Mouse (Mus musculus): ENCODE measurements around the gene Mrpl12. TPM values are rescaled to one million over a fixed set of nuclear protein-coding genes. Genes with fewer than 3 reads are reported as not detected.

The Mrpl12 gene
- total and polyA plus RNA-seq, 3 experiments, result 60.3 to 363 (median 267) TPM

DNA sequence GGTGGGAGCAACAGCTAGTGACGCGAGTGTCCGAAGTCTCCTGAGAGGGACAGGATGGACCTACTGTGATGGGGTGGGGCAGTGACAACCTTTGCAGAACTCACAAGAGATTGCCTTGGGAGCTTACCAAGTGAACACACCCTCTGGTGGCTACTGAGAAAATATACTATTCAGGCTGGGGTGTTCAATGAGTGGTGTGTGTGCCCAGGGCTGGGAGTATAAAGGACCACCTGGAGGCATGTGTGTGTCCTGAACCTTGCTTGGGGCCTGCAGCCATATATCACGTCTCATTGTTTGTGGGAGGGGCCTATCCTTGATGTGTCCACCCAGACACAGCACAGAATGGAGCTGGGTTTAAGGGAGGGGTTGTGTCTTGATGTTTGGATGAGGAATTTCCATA lies 4.1 kb downstream of the Mrpl12 start:
- Histone ChIP-seq H3K4me3 (replicated peaks in 1 of 3; ENCODE audit: low read depth in 2 of 3, low read length in 2 of 3, poor library complexity in 1 of 3) (no peak overlapping the region), H3K9me3 (replicated peaks; ENCODE audit: low read length) (no peaks in the 10 kb centered on the region), H3K4me2 (ENCODE audit: insufficient read depth, low read depth, poor library complexity, severe bottlenecking) (no peak overlapping the region), H3K79me2 (replicated peaks; ENCODE audit: control insufficient read depth, extremely low read depth, insufficient read depth, poor library complexity, severe bottlenecking) (peaks cover 29% of the 10 kb centered on the region), H3K36me3 (replicated peaks in 1 of 2; ENCODE audit: control insufficient read depth in 1 of 2, insufficient read depth in 1 of 2, low read length in 1 of 2) (peaks cover 39 to 59% of the 10 kb centered on the region in 2 experiments), H3K27me3 (replicated peaks) (no peaks in the 10 kb centered on the region), H3K4me1 (ENCODE audit: control insufficient read depth in 1 of 2, insufficient read depth in 2 of 2) (peaks cover 21 to 52% of the 10 kb centered on the region in 2 experiments), H3K9ac (ENCODE audit: insufficient read depth, low read depth) (no peak overlapping the region), H3K27ac (ENCODE audit: insufficient read depth, low read depth) (no peak overlapping the region)
- in situ Hi-C loops (cut with MboI; ENCODE audit: low pct_ligation_motif_present, low pct_unique_long_range_greater_than_20kb, low sequenced_read_pairs), result loop anchor here (5.0 kb wide), 1 partner anchor 74 kb away; no protein-coding TSS in a partner anchor
- DNase-seq (ENCODE audit: extremely low read depth), result no peak
- dilution Hi-C loops (cut with MboI; ENCODE audit: extremely low pct_ligation_motif_present, extremely low pct_unique_long_range_greater_than_20kb, low sequenced_read_pairs), result no loop called here
- no peak for TF ChIP-seq NELFE (IDR thresholded peaks at IDR 0.05; ENCODE audit: low read depth, low read length)
- TF ChIP-seq CTCF (conservative IDR thresholded peaks at IDR 0.05 in 1 of 2, IDR thresholded peaks at IDR 0.05 in 1 of 2; ENCODE audit: low read depth in 2 of 2, low read length in 2 of 2), result peak in 1 of 2 experiments; percentile 41; a peak in 2 of 4 replicates

DNA sequence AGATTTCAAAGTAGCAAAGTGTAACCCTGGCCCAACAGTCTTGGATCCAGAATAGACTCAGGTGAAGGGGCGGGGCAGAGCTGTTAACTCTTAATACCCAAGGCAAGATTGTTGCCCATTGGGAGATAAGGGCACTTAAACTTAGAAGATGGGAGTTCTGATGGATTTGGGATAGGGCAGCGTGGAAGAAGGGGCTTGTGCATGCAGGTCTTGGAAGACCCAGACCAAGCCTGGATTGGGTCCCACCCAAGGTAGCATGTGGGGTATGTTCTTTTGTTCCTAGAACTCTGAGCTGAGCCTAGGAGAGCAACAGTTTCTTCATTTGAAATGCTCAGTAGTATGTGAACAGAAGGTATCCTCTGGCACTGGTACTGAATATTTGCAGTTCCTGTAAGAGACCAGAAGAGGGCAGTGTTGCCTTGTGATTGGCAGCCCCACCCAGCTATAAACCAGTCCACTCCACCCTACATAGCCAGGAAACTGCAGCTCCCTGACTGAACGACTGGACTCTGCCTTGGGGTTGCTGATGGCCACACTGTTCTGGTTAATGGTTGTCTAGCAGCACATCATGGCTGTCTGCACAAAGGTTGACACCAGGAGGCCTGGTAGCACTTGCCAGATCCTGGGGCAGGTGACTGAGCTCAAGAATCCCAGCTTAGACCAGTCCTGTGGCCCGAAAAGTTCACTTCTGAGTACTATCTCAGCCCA lies 4.8 kb downstream of the Mrpl12 start:
- Histone ChIP-seq H3K36me3 (replicated peaks in 1 of 2; ENCODE audit: control insufficient read depth in 1 of 2, insufficient read depth in 1 of 2, low read length in 1 of 2) (peaks cover 37 to 63% of the 10 kb centered on the region in 2 experiments), H3K4me2 (ENCODE audit: insufficient read depth, low read depth, poor library complexity, severe bottlenecking) (no peak overlapping the region), H3K4me1 (ENCODE audit: control insufficient read depth in 1 of 2, insufficient read depth in 2 of 2) (peaks cover 21 to 54% of the 10 kb centered on the region in 2 experiments), H3K79me2 (replicated peaks; ENCODE audit: control insufficient read depth, extremely low read depth, insufficient read depth, poor library complexity, severe bottlenecking) (peaks cover 29% of the 10 kb centered on the region), H3K27ac (ENCODE audit: insufficient read depth, low read depth) (no peak overlapping the region), H3K9me3 (replicated peaks; ENCODE audit: low read length) (no peaks in the 10 kb centered on the region), H3K4me3 (replicated peaks in 1 of 3; ENCODE audit: low read depth in 2 of 3, low read length in 2 of 3, poor library complexity in 1 of 3) (no peak overlapping the region), H3K27me3 (replicated peaks) (no peaks in the 10 kb centered on the region), H3K9ac (ENCODE audit: insufficient read depth, low read depth) (no peak overlapping the region)
- TF ChIP-seq POLR2AphosphoS2 (IDR thresholded peaks at IDR 0.05; ENCODE audit: low read depth, low read length) (no peak), ZMIZ1 (IDR thresholded peaks at IDR 0.05; ENCODE audit: low read depth, low read length) (peak; percentile 8; the same call in 1 of the 2 replicates), CTCF (conservative IDR thresholded peaks at IDR 0.05 in 1 of 2, IDR thresholded peaks at IDR 0.05 in 1 of 2; ENCODE audit: low read depth in 2 of 2, low read length in 2 of 2) (peak; percentile 94 to 99), EP300 (IDR thresholded peaks at IDR 0.05; ENCODE audit: low read length) (no peak), KAT2A (IDR thresholded peaks at IDR 0.05; ENCODE audit: insufficient replicate concordance, low read length) (no peak), JUND (conservative IDR thresholded peaks at IDR 0.05; ENCODE audit: low read depth, low read length) (no peak; the same call in 1 of the 2 replicates), BHLHE40 (IDR thresholded peaks at IDR 0.05; ENCODE audit: low read depth, low read length) (0 out of 2 replicates have a peak, but pooled peaks have one; percentile 11), SMC3 (IDR thresholded peaks at IDR 0.05; ENCODE audit: low read depth, low read length) (peak; percentile 67), UBTF (IDR thresholded peaks at IDR 0.05; ENCODE audit: low read depth, low read length) (no peak), ZKSCAN1 (IDR thresholded peaks at IDR 0.05; ENCODE audit: borderline replicate concordance, low read depth, low read length) (no peak), PAX5 (IDR thresholded peaks at IDR 0.05; ENCODE audit: low read length) (no peak), IRF4 (IDR thresholded peaks at IDR 0.05; ENCODE audit: low read depth, low read length) (peak; percentile 49; the same call in 1 of the 2 replicates), HCFC1 (IDR thresholded peaks at IDR 0.05; ENCODE audit: low read depth, low read length) (0 out of 2 replicates have a peak, but pooled peaks have one; percentile 31), RCOR1 (conservative IDR thresholded peaks at IDR 0.05; ENCODE audit: low read depth, low read length) (no peak), SIN3A (IDR thresholded peaks at IDR 0.05; ENCODE audit: low read length) (peak; percentile 66), MAZ (IDR thresholded peaks at IDR 0.05; ENCODE audit: low read depth, low read length) (0 out of 2 replicates have a peak, but pooled peaks have one; percentile 72), ELF1 (IDR thresholded peaks at IDR 0.05; ENCODE audit: low read depth, low read length) (peak; percentile 53), TBP (conservative IDR thresholded peaks at IDR 0.05; ENCODE audit: low read depth, low read length) (no peak), CHD2 (IDR thresholded peaks at IDR 0.05; ENCODE audit: low read length) (no peak), TCF12 (IDR thresholded peaks at IDR 0.05; ENCODE audit: low read depth, low read length) (0 out of 2 replicates have a peak, but pooled peaks have one; percentile 13), MXI1 (IDR thresholded peaks at IDR 0.05; ENCODE audit: low read depth, low read length) (no peak), ZNF384 (IDR thresholded peaks at IDR 0.05; ENCODE audit: low read depth, low read length) (no peak), E2F4 (IDR thresholded peaks at IDR 0.05; ENCODE audit: insufficient replicate concordance, low read depth, low read length) (no peak), RAD21 (IDR thresholded peaks at IDR 0.05; ENCODE audit: low read depth, low read length) (peak; percentile 89), MYC (IDR thresholded peaks at IDR 0.05; ENCODE audit: low read depth, low read length) (no peak), ZC3H11A (IDR thresholded peaks at IDR 0.05; ENCODE audit: low read depth, low read length) (peak; percentile 39; the same call in 1 of the 2 replicates), POLR2A (IDR thresholded peaks at IDR 0.05; ENCODE audit: low read depth, low read length) (peak; percentile 45; the same call in 1 of the 2 replicates), NRF1 (IDR thresholded peaks at IDR 0.05; ENCODE audit: low read depth, low read length) (no peak), NELFE (IDR thresholded peaks at IDR 0.05; ENCODE audit: low read depth, low read length) (no peak; the same call in 1 of the 2 replicates)
- in situ Hi-C loops (cut with MboI; ENCODE audit: low pct_ligation_motif_present, low pct_unique_long_range_greater_than_20kb, low sequenced_read_pairs), result loop anchor here (5.0 kb wide), 1 partner anchor 73 kb away; no protein-coding TSS in a partner anchor
- dilution Hi-C loops (cut with MboI; ENCODE audit: extremely low pct_ligation_motif_present, extremely low pct_unique_long_range_greater_than_20kb, low sequenced_read_pairs), result no loop called here
- DNase-seq (ENCODE audit: extremely low read depth), result peak; percentile 91
